Mouse (Mus musculus): ENCODE measurements around the gene Gtpbp3. TPM values are rescaled to one million over a fixed set of nuclear protein-coding genes. Genes with fewer than 3 reads are reported as not detected.

Gtpbp3 gene
- polyA plus RNA-seq, 1 experiment from 2014 or later: 14.6 TPM

Other genes with a start within 250 kb of the Gtpbp3 start
- 17.8 and 22.7 TPM in 2 replicates for gene Myo9b, start 215.4 kb upstream of the Gtpbp3 start, polyA plus RNA-seq (2015; fragmentation: Nextera tagmentation; extraction: Ambion mirVana)
- gene Haus8, start 215.2 kb upstream of the Gtpbp3 start, polyA plus RNA-seq (2015; fragmentation: Nextera tagmentation; extraction: Ambion mirVana): 49.9 and 53.7 TPM in 2 replicates
- gene Use1, start 121.3 kb upstream of the Gtpbp3 start, polyA plus RNA-seq (2015; fragmentation: Nextera tagmentation; extraction: Ambion mirVana): 87.4 and 88.8 TPM in 2 replicates
- 8.0 TPM in 2 replicates for gene Ocel1, start 116.8 kb upstream of the Gtpbp3 start, polyA plus RNA-seq (2015; fragmentation: Nextera tagmentation; extraction: Ambion mirVana)
- 80.9 and 81.8 TPM in 2 replicates for gene Nr2f6, start 106.1 kb upstream of the Gtpbp3 start, polyA plus RNA-seq (2015; fragmentation: Nextera tagmentation; extraction: Ambion mirVana)
- gene Ushbp1, start 92.3 kb upstream of the Gtpbp3 start, polyA plus RNA-seq (2015; fragmentation: Nextera tagmentation; extraction: Ambion mirVana): 10.8 and 10.9 TPM in 2 replicates
- gene Babam1, start 91.2 kb upstream of the Gtpbp3 start, polyA plus RNA-seq (2015; fragmentation: Nextera tagmentation; extraction: Ambion mirVana): 92.2 and 98.2 TPM in 2 replicates
- gene Ankle1, start 82.1 kb upstream of the Gtpbp3 start, polyA plus RNA-seq (2015; fragmentation: Nextera tagmentation; extraction: Ambion mirVana): 42.3 and 46.2 TPM in 2 replicates
- gene Abhd8, start 24.4 kb upstream of the Gtpbp3 start, polyA plus RNA-seq (2015; fragmentation: Nextera tagmentation; extraction: Ambion mirVana): 42.0 and 44.0 TPM in 2 replicates
- gene Mrpl34, start 23.1 kb upstream of the Gtpbp3 start, polyA plus RNA-seq (2015; fragmentation: Nextera tagmentation; extraction: Ambion mirVana): 154 and 164 TPM in 2 replicates
- gene Dda1, start 18.9 kb upstream of the Gtpbp3 start, polyA plus RNA-seq (2015; fragmentation: Nextera tagmentation; extraction: Ambion mirVana): 90.2 and 92.4 TPM in 2 replicates
- gene Ano8, start 2.1 kb upstream of the Gtpbp3 start, polyA plus RNA-seq (2015; fragmentation: Nextera tagmentation; extraction: Ambion mirVana): 1.5 and 1.8 TPM in 2 replicates
- gene Plvap, start 23.6 kb downstream of the Gtpbp3 start, polyA plus RNA-seq (2015; fragmentation: Nextera tagmentation; extraction: Ambion mirVana): 84.8 and 90.0 TPM in 2 replicates
- gene Ccdc194, start 37.6 kb downstream of the Gtpbp3 start, polyA plus RNA-seq (2015; fragmentation: Nextera tagmentation; extraction: Ambion mirVana): 0.27 and 0.49 TPM in 2 replicates
- 52.3 and 53.9 TPM in 2 replicates for gene Bst2, start 49.4 kb downstream of the Gtpbp3 start, polyA plus RNA-seq (2015; fragmentation: Nextera tagmentation; extraction: Ambion mirVana)
- 97.6 and 107 TPM in 2 replicates for gene Mvb12a, start 54.8 kb downstream of the Gtpbp3 start, polyA plus RNA-seq (2015; fragmentation: Nextera tagmentation; extraction: Ambion mirVana)
- 4.0 and 7.1 TPM in 2 replicates for gene Tmem221, start 70.8 kb downstream of the Gtpbp3 start, polyA plus RNA-seq (2015; fragmentation: Nextera tagmentation; extraction: Ambion mirVana)
- gene Nxnl1, start 78.5 kb downstream of the Gtpbp3 start, polyA plus RNA-seq (2015; fragmentation: Nextera tagmentation; extraction: Ambion mirVana): 0.08 and 0.15 TPM in 2 replicates
- 37.1 and 38.8 TPM in 2 replicates for gene Slc27a1, start 80.8 kb downstream of the Gtpbp3 start, polyA plus RNA-seq (2015; fragmentation: Nextera tagmentation; extraction: Ambion mirVana)
- gene Pgls, start 104.1 kb downstream of the Gtpbp3 start, polyA plus RNA-seq (2015; fragmentation: Nextera tagmentation; extraction: Ambion mirVana): 238 and 243 TPM in 2 replicates
- gene Fam129c, start 109.5 kb downstream of the Gtpbp3 start, polyA plus RNA-seq (2015; fragmentation: Nextera tagmentation; extraction: Ambion mirVana): 4.3 and 4.7 TPM in 2 replicates
- gene Colgalt1, start 122.9 kb downstream of the Gtpbp3 start, polyA plus RNA-seq (2015; fragmentation: Nextera tagmentation; extraction: Ambion mirVana): 70.6 and 75.1 TPM in 2 replicates
- 1.1 TPM in 2 replicates for gene Unc13a, start 183.7 kb downstream of the Gtpbp3 start, polyA plus RNA-seq (2015; fragmentation: Nextera tagmentation; extraction: Ambion mirVana)
- gene Jak3, start 188.2 kb downstream of the Gtpbp3 start, polyA plus RNA-seq (2015; fragmentation: Nextera tagmentation; extraction: Ambion mirVana): 9.1 and 9.6 TPM in 2 replicates
- 1.4 and 2.0 TPM in 2 replicates for gene Insl3, start 201.1 kb downstream of the Gtpbp3 start, polyA plus RNA-seq (2015; fragmentation: Nextera tagmentation; extraction: Ambion mirVana)
- gene B3gnt3, start 213.7 kb downstream of the Gtpbp3 start, polyA plus RNA-seq (2015; fragmentation: Nextera tagmentation; extraction: Ambion mirVana): 10.4 and 12.2 TPM in 2 replicates
- gene Fcho1, start 237.6 kb downstream of the Gtpbp3 start, polyA plus RNA-seq (2015; fragmentation: Nextera tagmentation; extraction: Ambion mirVana): 7.6 and 8.3 TPM in 2 replicates